16 mouse cellular contexts compared by ENCODE assay signal in genomic region chr16:34032011-34032645, GRCm38 (mm10).
A peak's percentile ranks its signal among the peaks of the same experiment; 100 is the strongest.
DNase-seq lines count a peak whose midpoint lies in the region; ATAC-seq and TF ChIP-seq lines count a peak whose summit lies in the region.
"Had no signal": no experiment of that assay in that cellular context is flagged by ENCODE, and none has a peak within 500 bp of the region (broad histone marks: within the 10 kb centered on the region; RNA-seq: fewer than 3 reads in every experiment).

No protein-coding gene starts in this region.

- DNase-seq in heart, adult 9 months (ENCODE audit: low spot score in 2 of 2): no peak
- peak; percentile 84 for DNase-seq in MEL (ENCODE audit: low read depth, low spot score)
- DNase-seq in liver, postnatal 0 days: no peak
- DNase-seq in ovary, postnatal 14 days (ENCODE audit: low spot score): no peak
- DNase-seq in kidney, postnatal 14 days: no peak
- DNase-seq: cerebellum, adult 8-10 months; kidney, adult 11 months; kidney, postnatal 10 days; thymus, postnatal 25 days had no signal

- peak; percentile 74 to 85 for TF ChIP-seq EP300 in MEL (IDR thresholded peaks at IDR 0.05; ENCODE audit: low read depth in 1 of 2, low read length in 2 of 2)
- no peak for TF ChIP-seq EP300 in liver, postnatal 0 days (IDR thresholded peaks at IDR 0.05; ENCODE audit: low read depth)

- peak overlapping the region; percentile 48 for H3K4me2 ChIP-seq in heart, embryonic 11.5 days
- H3K4me2 ChIP-seq in intestine, embryonic 15.5 days (replicated peaks): 0 out of 2 replicates have a peak overlapping the region, but pooled peaks have one; percentile 3
- H3K4me2 ChIP-seq in liver, postnatal 0 days (ENCODE audit: low read depth, low read length): peak overlapping the region; percentile 61
- H3K4me2 ChIP-seq: embryonic facial prominence, embryonic 13.5 days; forebrain, embryonic 12.5 days; hindbrain, embryonic 14.5 days; limb, embryonic 13.5 days had no signal

- peaks cover 16% of the 10 kb centered on the region for H3K36me3 ChIP-seq in heart, embryonic 11.5 days (ENCODE audit: control insufficient read depth, insufficient read depth, low read length)
- peaks cover 0 to 67% of the 10 kb centered on the region in 2 experiments; a peak in 2 of 4 replicates for H3K36me3 ChIP-seq in MEL (ENCODE audit: control insufficient read depth in 1 of 2, insufficient read depth in 2 of 2, low read length in 2 of 2)
- H3K36me3 ChIP-seq in intestine, embryonic 15.5 days: peaks cover 15% of the 10 kb centered on the region; the same call in 1 of the 2 replicates
- H3K36me3 ChIP-seq in liver, postnatal 0 days (replicated peaks; ENCODE audit: insufficient read depth, low read length): peaks cover 16% of the 10 kb centered on the region; the same call in 1 of the 2 replicates

- TF ChIP-seq RAD21 in MEL (IDR thresholded peaks at IDR 0.05; ENCODE audit: low read depth, low read length): no peak

- ATAC-seq in heart, embryonic 11.5 days (replicated peaks; ENCODE audit: insufficient number of reproducible peaks, low FRiP score, low TSS enrichment): no peak
- ATAC-seq in intestine, embryonic 15.5 days: peak; percentile 36; the same call in 1 of the 2 replicates
- ATAC-seq in liver, postnatal 0 days: no peak
- ATAC-seq: lung, postnatal 0 days had no signal

- WGBS in heart, embryonic 11.5 days (ENCODE audit: insufficient replicate concordance): 85% methylated on average over 12 of the region's 12 CpGs
- 71% methylated on average over 12 of the region's 12 CpGs for WGBS in intestine, embryonic 15.5 days
- WGBS in liver, postnatal 0 days (ENCODE audit: insufficient replicate concordance): 77% methylated on average over 12 of the region's 12 CpGs

- H3K79me2 ChIP-seq in MEL (ENCODE audit: control insufficient read depth, insufficient read depth, low read length, poor library complexity): no peaks in the 10 kb centered on the region; the same call in 1 of the 2 replicates

- peak overlapping the region; percentile 88 for H3K27ac ChIP-seq in heart, embryonic 11.5 days (ENCODE audit: low read depth, low read length)
- H3K27ac ChIP-seq in MEL (ENCODE audit: control insufficient read depth, low read depth, low read length): peak overlapping the region; percentile 99
- no peak overlapping the region for H3K27ac ChIP-seq in intestine, embryonic 15.5 days
- peak overlapping the region; percentile 75 for H3K27ac ChIP-seq in liver, postnatal 0 days (ENCODE audit: low read depth)
- H3K27ac ChIP-seq: embryonic facial prominence, embryonic 13.5 days; forebrain, embryonic 12.5 days; hindbrain, embryonic 14.5 days; limb, embryonic 13.5 days had no signal

- peaks cover 47% of the 10 kb centered on the region for H3K4me1 ChIP-seq in heart, embryonic 11.5 days (ENCODE audit: control insufficient read depth, insufficient read depth, low read length)
- peaks cover 27 to 70% of the 10 kb centered on the region in 2 experiments for H3K4me1 ChIP-seq in MEL (ENCODE audit: control insufficient read depth in 1 of 2, insufficient read depth in 2 of 2, low read length in 2 of 2)
- H3K4me1 ChIP-seq in intestine, embryonic 15.5 days (replicated peaks): peaks cover 18% of the 10 kb centered on the region; the same call in 1 of the 2 replicates
- H3K4me1 ChIP-seq in liver, postnatal 0 days (ENCODE audit: insufficient read depth): peaks cover 46% of the 10 kb centered on the region
- H3K4me1 ChIP-seq: embryonic facial prominence, embryonic 13.5 days; forebrain, embryonic 12.5 days; limb, embryonic 13.5 days had no signal

- H3K9me3 ChIP-seq in heart, embryonic 11.5 days (replicated peaks; ENCODE audit: control insufficient read depth, low read length): no peaks in the 10 kb centered on the region
- no peaks in the 10 kb centered on the region for H3K9me3 ChIP-seq in MEL (replicated peaks; ENCODE audit: insufficient read depth, low read length)
- no peaks in the 10 kb centered on the region for H3K9me3 ChIP-seq in intestine, embryonic 15.5 days
- H3K9me3 ChIP-seq in liver, postnatal 0 days (ENCODE audit: low read length): no peaks in the 10 kb centered on the region
- H3K9me3 ChIP-seq: embryonic facial prominence, embryonic 13.5 days; forebrain, embryonic 12.5 days; limb, embryonic 13.5 days had no signal

- TF ChIP-seq CTCF in MEL (IDR thresholded peaks at IDR 0.05 in 2 of 3, conservative IDR thresholded peaks at IDR 0.05 in 1 of 3; ENCODE audit: control insufficient read depth in 1 of 3, insufficient read depth in 1 of 3, low read depth in 2 of 3, low read length in 3 of 3, poor library complexity in 1 of 3, severe bottlenecking in 1 of 3): no peak
- no peak for TF ChIP-seq CTCF in liver, postnatal 0 days (IDR thresholded peaks at IDR 0.05; ENCODE audit: low read depth)

- H3K4me3 ChIP-seq in heart, embryonic 11.5 days (ENCODE audit: low read depth, low read length): no peak overlapping the region
- peak overlapping the region; percentile 43 to 53 for H3K4me3 ChIP-seq in MEL (ENCODE audit: control insufficient read depth in 1 of 2, insufficient read depth in 1 of 2, low read depth in 2 of 2, low read length in 2 of 2)
- no peak overlapping the region for H3K4me3 ChIP-seq in intestine, embryonic 15.5 days (replicated peaks)
- H3K4me3 ChIP-seq in liver, postnatal 0 days (ENCODE audit: low read depth, low read length): 0 out of 2 replicates have a peak overlapping the region, but pooled peaks have one; percentile 13
- H3K4me3 ChIP-seq: embryonic facial prominence, embryonic 13.5 days; forebrain, embryonic 12.5 days; limb, embryonic 13.5 days had no signal

- no peaks in the 10 kb centered on the region for H3K27me3 ChIP-seq in heart, embryonic 11.5 days (ENCODE audit: control insufficient read depth, insufficient read depth, low read length)
- H3K27me3 ChIP-seq in MEL (ENCODE audit: control insufficient read depth in 1 of 2, insufficient read depth in 2 of 2, low read length in 2 of 2): no peaks in the 10 kb centered on the region
- no peaks in the 10 kb centered on the region for H3K27me3 ChIP-seq in intestine, embryonic 15.5 days (replicated peaks)
- H3K27me3 ChIP-seq in liver, postnatal 0 days (ENCODE audit: insufficient read depth, low read length): no peaks in the 10 kb centered on the region
- H3K27me3 ChIP-seq: embryonic facial prominence, embryonic 13.5 days; forebrain, embryonic 12.5 days; limb, embryonic 13.5 days had no signal

- peak in 1 of 2 experiments; percentile 57; a peak in 2 of 4 replicates for TF ChIP-seq POLR2A in MEL (IDR thresholded peaks at IDR 0.05; ENCODE audit: control insufficient read depth in 1 of 2, insufficient read depth in 1 of 2, low read depth in 1 of 2, low read length in 2 of 2, poor library complexity in 1 of 2)

- peak overlapping the region; percentile 44; the same call in 1 of the 2 replicates for H3K9ac ChIP-seq in heart, embryonic 11.5 days (ENCODE audit: low read depth, low read length)
- peak overlapping the region; percentile 64 for H3K9ac ChIP-seq in MEL (ENCODE audit: control insufficient read depth, low read depth, low read length, poor library complexity, severe bottlenecking)
- no peak overlapping the region for H3K9ac ChIP-seq in intestine, embryonic 15.5 days
- H3K9ac ChIP-seq in liver, postnatal 0 days (replicated peaks): no peak overlapping the region
- H3K9ac ChIP-seq: embryonic facial prominence, embryonic 13.5 days; forebrain, embryonic 12.5 days; hindbrain, embryonic 14.5 days; limb, embryonic 13.5 days had no signal

TF ChIP-seq in MEL, 35 proteins besides CTCF, POLR2A, EP300 and RAD21 (continues in another document):
- TF ChIP-seq NRF1 (IDR thresholded peaks at IDR 0.05; ENCODE audit: insufficient read depth, low read depth, low read length, poor library complexity, severe bottlenecking) (no peak), GABPA (IDR thresholded peaks at IDR 0.05; ENCODE audit: low read depth, low read length) (no peak), USF2 (IDR thresholded peaks at IDR 0.05; ENCODE audit: borderline replicate concordance in 1 of 2, insufficient read depth in 1 of 2, low read depth in 1 of 2, low read length in 2 of 2) (no peak), BHLHE40 (IDR thresholded peaks at IDR 0.05; ENCODE audit: borderline replicate concordance, low read depth, low read length) (no peak), GATA1 (IDR thresholded peaks at IDR 0.05; ENCODE audit: low read depth, low read length) (peak; percentile 68), RCOR1 (IDR thresholded peaks at IDR 0.05; ENCODE audit: low read depth, low read length) (peak; percentile 40; the same call in 1 of the 2 replicates), ZC3H11A (IDR thresholded peaks at IDR 0.05; ENCODE audit: low read depth, low read length) (no peak), ZMIZ1 (IDR thresholded peaks at IDR 0.05; ENCODE audit: low read depth, low read length) (peak; percentile 63), MXI1 (IDR thresholded peaks at IDR 0.05; ENCODE audit: low read depth, low read length) (no peak), E2F4 (IDR thresholded peaks at IDR 0.05; ENCODE audit: borderline replicate concordance, low read depth, low read length) (no peak), TAL1 (IDR thresholded peaks at IDR 0.05; ENCODE audit: low read length) (no peak; the same call in 1 of the 2 replicates), MEF2A (IDR thresholded peaks at IDR 0.05; ENCODE audit: extremely low read depth, insufficient replicate concordance, low read depth, low read length, poor library complexity, severe bottlenecking) (no peak), ELF1 (IDR thresholded peaks at IDR 0.05; ENCODE audit: low read depth, low read length) (no peak), NELFE (IDR thresholded peaks at IDR 0.05; ENCODE audit: low read depth, low read length) (peak; percentile 45; the same call in 1 of the 2 replicates), ETS1 (IDR thresholded peaks at IDR 0.05; ENCODE audit: low read depth, low read length) (peak; percentile 57; the same call in 1 of the 2 replicates), JUND (IDR thresholded peaks at IDR 0.05; ENCODE audit: low read depth, low read length) (no peak), TBP (IDR thresholded peaks at IDR 0.05; ENCODE audit: low read depth, low read length) (peak; percentile 74), MYC (IDR thresholded peaks at IDR 0.05; ENCODE audit: low read depth, low read length) (no peak), CHD1 (IDR thresholded peaks at IDR 0.05; ENCODE audit: low read depth, low read length) (peak; percentile 94), ZKSCAN1 (IDR thresholded peaks at IDR 0.05; ENCODE audit: low read depth, low read length) (no peak), POLR2AphosphoS5 (IDR thresholded peaks at IDR 0.05; ENCODE audit: borderline replicate concordance, low read depth, low read length) (no peak), MAX (IDR thresholded peaks at IDR 0.05; ENCODE audit: low read length) (no peak), SIN3A (IDR thresholded peaks at IDR 0.05; ENCODE audit: low read length) (peak; percentile 31), MAFK (IDR thresholded peaks at IDR 0.05; ENCODE audit: borderline replicate concordance, low read depth, low read length) (no peak), MYB (IDR thresholded peaks at IDR 0.05; ENCODE audit: low read depth, low read length) (no peak), KAT2A (conservative IDR thresholded peaks at IDR 0.05; ENCODE audit: low read depth, low read length) (no peak)

Comparison
In these comparisons a context has a peak if more than half of its experiments do, and no peak if none do; other contexts are left out.
1. H3K4me2 ChIP-seq: peak in every context shown above with its lines; median percentile 61 in liver, postnatal 0 days; 48 in heart, embryonic 11.5 days; 3 in intestine, embryonic 15.5 days.
2. H3K4me3 ChIP-seq: peak in MEL (2 of 2) and liver, postnatal 0 days (single experiment); none in heart, embryonic 11.5 days (single experiment) and intestine, embryonic 15.5 days (single experiment).
3. H3K9ac ChIP-seq: peak in heart, embryonic 11.5 days (single experiment) and MEL (single experiment); none in intestine, embryonic 15.5 days (single experiment) and liver, postnatal 0 days (single experiment).